Mouse (Mus musculus) thymus, postnatal 10 days (tissue): Measurements from ENCODE around the gene Cela2a.

Experiments used
- DNase-seq, 2 experiments: peaks; one replicate each; pipeline ENCODE4 v3.0.0; 2021; ENCODE audit warnings: low spot score in 2 of 2

The Cela2a gene

DNA sequence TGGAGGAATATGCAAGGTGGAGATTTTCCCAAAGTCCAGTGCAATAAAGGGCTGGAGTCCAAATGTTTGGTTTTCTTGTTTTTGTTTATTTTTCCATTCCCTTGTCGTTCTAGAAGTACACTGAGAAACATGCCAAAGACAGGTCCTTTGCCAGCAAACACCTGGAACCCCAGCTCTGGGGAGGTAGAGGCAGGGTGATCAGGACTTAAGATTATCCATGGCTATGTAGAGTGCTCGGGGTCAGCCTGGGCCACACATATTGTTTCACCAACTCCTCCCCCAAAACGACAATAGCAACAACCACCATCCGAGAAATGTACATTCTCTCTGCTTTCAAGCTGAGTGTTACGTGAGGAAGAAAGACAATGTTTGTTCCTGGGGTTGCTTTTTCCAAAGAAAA lies at the start of gene Cela2a:
Cela2a (minus strand) TSS at position 101 of the 400 bp plus-strand sequence.
- DNase-seq = no peak

DNA sequence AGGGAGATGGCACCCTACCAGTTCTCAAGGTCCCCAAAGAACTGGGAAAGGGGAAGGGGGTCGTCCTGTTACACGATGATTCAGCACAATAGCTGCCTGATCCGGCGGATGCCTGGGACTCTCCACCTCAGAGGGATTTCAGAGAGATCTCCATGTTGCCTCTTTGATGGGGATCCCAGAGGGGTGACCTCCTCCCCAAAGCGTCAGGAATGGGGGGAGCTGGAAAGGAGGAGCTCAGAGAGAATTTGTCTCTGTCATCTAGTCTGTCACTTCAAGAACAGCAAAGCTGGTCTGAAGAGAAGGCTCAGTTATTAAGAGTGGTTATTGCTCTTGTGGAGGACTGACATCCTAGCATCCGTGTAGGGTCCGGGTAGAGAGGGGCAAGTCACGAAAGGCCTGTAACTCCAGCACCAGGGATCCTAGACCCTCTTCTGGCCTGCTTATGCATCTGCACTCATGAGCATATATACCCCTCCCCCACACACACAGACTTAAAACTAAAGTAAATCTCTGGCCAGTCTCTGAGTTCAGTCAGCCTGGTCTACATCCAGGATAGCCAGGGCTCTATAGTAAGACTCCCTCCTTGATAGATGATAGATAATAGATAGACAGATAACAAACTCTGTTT lies 49.6 kb upstream of the Cela2a start:
- no peak for DNase-seq

DNA sequence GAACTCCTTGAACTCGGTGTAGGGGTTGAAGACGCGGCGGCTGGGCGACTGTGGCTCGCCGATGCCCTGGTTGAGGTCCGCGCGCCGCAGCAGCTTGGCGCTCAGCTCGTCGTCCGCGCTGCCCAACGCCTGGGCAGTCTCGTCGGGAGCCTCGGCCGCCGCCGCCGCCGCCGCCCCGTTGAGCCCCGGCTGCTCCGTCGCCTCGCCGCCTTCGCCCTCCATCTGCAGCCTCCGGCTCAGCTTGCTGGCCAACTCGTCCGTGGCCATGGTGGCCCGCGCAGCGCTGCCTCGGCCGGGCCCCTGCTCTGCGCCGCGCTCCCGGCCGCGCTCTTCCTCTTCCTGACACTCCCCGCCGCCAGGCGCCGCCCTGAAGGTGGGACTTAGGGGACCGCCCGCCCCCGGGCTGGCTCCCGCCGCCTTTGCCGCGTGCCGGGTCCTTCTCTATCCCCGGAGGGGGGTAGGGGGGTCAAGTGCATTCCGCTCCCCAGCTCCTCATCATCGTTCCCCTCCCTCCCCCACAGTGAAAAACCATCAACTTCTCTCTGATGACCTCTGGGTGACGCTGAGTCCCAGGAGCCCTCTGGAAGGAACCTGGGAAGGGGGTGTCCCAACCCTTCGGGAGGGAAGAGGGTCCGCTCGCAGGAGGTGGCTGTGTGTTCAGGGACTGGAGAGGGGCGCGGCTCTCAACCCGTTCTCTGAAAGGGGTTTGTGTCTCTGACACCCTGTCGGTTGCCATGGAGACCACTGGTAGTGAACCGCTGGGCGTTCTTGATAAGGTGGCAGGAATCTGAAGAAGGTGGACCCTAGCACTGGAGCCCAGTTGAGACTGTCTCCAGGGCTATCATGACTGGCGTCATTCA lies 48.9 kb upstream of the Cela2a start, which contains the start of gene Efhd2:
Efhd2 (minus strand) TSS at position 320 of the 860 bp plus-strand sequence.
- peak; percentile 64 to 72 for DNase-seq

DNA sequence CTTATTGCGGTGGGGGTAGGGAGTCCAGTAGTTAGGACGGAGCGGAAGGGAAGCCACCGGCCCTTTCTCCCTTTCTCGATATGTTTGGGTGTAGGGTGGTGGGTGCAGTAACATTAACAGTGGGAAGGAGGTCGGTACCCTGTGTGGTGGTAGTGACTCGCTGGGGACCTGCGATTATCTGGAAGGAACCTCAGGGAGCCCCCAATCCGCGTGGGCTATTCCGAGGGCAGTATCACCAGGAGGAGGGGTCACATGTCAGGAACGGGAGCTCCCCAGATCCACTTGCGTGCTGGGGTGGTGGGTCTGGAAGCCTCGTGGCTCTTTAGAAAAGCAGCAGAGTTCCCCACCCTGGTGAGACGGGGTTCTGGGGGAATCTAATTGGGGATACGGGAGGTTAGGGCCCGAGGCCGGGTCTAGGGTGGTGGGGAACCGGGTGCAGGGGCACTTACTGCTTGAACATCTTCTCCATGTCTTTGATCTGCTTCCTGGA lies 48.2 kb upstream of the Cela2a start:
- DNase-seq = no peak

DNA sequence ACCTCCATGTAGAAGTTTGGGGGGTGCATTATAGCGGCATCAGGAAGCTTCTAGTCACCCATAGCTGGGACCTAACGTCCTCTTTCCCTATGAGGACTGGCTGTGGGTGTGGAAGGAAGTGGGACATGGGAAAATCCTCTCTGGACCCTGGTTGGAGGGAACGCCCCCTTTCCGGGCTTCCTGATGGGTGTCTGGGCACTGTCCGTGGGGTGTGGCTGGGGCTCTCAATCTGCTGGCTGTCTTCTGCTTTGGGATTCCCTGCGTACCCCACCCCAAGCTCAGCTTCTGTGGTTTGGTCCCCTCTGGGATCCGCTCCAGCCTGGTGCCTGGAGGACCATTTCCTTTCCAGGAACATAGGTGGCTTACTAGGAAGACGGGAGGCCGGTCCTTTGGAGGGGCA lies 47.0 kb upstream of the Cela2a start:
- no peak for DNase-seq

DNA sequence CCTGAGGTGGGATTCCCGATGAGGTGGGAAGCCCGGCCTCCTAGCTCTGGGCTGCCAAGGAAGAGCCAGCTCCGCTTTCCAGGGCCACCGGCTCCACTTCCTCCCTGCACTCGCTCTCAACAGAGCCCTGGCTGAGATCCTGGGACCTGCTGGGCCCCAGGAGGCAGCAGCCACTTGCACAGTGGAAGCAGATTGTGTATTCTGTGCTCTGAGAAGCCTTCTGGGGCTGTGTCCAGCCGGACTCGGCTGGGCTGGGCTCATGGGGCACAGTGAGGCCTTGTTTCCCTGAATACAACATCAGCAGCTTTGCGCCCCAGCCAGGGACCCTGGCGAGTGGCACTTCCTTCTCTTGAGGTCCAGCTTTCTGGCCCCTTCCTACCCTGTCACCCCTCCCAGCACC lies 45.9 kb upstream of the Cela2a start:
- no peak for DNase-seq

DNA sequence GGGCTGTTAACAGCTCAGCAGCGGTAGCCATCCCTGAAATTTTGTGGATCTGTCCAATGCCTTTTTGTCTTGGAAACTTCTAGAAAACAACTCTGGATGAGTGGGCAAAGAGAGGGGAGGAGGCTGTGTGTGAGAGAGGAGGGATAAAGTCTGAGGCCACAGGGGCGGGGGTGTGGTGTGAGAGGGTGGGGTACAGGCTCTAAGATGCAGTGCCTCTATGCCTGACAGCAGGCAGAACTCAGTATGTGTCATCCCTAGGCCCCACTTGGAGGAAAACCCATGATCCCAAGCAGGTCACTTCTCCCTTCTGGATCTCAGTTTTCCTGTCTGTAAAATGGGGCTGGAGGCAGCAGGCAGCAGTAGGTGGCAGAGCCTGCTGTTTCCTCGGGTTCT lies 45.4 kb upstream of the Cela2a start:
- no peak for DNase-seq

DNA sequence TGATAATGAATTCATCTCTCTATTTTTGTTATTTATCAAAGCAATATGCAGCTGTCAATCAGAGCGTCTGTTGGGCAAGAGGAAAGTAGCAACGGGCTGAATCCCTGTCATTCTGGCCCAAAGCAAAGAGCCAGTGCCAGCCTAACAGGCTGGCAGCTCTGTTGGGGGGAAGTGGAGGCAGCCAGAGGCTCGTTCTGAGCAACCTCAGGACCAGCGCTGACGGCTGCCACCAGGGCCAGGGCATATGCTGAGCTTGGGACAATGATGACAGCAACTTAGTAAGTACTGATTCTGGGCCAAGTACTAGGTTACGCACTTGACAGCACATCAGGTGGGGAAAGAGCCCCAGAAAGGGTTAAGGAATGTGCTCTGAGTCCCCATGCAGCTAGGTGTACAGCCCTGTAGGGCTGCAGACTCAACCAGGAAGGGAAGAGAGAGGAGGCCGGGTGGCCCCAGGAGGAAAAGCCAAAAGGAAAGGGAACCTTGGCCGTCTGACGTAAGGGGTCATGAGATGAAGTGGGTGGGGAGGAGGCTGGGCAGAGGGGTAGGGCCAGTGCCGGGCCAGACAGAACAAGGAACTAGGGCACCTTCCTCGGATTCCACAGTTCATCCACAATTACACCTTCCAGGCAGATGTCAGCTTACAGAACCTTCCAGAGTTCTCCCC lies 44.8 kb upstream of the Cela2a start:
- no peak for DNase-seq

DNA sequence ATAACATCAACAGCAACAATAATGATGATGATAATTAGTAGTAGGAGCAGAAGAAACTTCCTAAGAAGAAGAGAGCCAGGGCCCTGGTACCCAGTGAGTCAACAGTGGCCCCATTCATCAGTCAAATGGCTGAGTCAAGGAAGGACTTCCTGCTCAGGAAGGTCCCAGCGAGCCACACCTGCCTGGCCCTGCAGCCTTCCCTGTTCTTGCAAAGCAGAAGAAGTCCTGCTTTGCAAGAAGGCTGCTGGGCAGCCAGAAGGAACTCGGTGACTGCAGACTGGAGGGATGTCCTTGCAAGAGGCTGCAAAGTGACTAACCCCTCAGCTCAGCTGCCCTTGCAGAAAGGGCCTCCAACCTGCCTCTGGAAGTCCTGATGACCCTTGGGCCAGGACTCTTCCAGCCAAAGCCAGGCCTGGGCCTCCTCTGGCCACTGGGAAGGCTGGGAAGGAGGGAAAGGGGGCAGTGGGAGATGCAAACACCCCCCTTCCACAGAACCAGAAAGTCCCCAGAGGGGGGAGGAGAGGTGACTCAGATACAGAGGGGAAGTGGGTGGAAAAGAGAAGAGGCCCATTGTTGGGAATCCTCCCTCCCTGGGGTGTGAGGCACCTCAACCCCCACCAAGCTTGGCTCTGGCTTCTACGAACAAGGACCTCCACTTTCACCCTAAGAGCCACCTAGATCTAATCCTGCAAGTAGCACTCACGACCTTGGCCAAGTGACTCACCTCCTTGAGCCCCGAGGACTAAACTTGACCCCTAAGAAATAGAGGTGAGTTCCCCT lies 43.7 kb upstream of the Cela2a start:
- DNase-seq = no peak

DNA sequence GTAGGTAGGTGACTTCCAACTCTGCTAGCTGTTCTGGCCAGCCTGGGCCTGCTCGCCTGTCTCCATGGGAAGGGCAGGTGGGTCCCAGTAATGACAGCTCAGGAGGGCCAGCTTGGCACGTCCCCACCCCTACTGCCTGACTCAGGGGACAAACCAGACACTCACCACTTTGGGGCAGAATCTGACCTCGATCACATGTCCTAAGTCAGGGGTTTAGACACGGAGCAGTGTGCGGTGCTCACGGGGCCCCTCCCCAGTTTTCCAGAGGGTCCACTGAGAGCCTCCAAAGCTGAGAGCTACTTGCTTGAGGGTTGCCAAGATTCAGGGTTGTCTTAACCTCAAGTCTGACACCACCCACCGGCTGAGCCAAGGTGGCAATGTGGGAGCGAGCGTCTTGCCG lies 42.1 kb upstream of the Cela2a start:
- no peak for DNase-seq

DNA sequence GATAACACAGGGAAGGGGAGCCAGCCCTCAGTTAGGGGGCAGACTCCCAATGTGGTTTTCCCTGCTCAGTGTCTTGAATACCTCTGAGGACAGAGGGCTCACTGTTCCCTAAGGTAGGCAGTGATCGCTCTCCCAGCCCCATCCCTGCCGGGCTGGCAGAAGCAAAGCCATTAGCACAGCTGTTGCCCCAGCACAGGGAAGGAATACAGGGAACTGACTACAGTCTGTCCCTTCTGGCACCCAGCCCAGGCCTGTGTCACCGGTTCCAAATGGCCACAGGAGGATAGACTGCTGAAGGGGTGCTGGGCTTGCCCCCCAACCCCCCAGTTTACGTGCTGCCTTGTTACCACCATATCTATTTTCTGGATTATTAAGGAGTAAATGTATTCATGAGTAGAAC lies 41.5 kb upstream of the Cela2a start:
- no peak for DNase-seq

DNA sequence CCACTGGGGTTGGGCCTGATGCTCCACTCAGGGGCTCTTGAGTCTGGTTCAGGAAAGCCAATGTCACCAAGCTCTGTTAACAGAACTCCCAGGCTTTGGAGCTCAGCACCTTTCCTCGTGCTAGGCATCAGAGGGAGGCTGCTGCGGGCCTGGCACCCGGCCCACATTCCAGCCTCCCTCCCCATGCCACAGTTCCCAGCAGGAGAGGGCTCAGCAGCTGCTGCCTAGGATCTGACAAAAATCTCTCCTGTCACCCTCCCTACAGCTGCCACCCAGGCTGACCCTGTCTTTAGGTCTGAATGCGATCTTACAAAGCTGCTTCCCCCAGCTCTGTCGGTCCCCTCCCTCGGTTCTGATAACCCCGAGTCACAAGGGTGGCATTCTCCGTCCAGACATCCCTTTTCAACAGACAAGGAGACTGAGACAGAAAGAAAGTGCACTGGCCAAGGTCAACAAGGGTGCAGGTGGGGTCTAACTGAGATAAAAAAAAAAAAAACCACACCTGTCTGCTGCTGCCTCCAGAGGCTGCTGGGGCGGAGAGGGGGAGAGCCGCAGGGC lies 41.1 kb upstream of the Cela2a start:
- DNase-seq = no peak

DNA sequence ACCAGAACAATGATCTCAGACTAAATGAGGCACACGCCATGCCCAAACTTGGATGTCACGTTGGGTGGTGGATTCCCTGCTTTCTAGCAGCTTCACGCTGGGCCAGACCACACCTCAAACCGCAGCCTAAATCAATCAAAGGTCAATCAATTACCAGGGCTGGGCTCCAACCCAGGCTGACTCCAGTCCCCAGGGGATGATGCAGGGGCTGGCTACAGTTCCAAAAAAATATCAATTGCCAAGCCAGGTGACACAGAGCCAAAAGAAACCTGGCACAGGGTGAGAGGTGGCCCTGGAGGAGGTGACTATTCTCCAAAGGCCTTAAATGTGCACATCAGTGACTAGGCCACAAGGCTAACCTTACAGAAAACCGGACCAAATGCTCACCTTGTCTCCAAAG lies 39.6 kb upstream of the Cela2a start:
- no peak for DNase-seq

DNA sequence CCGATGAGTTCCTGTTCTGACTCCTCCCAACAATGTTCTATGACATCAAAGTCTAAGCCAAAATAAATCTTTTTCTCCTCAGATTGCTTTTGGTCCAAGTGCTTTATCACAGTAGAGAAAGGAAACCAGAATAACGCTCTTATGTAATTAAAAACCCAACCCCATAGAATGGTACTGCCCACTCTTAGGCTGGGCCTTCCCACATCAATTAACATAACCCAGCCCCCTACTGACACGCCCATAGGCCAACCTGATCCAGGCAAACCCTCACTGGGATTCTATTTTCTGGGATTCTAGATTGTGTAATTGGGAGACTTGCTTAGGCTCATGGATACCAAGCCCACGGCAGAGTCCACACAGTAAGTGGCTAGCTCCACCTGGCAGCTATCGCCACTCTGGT lies 39.0 kb upstream of the Cela2a start:
- DNase-seq = no peak

DNA sequence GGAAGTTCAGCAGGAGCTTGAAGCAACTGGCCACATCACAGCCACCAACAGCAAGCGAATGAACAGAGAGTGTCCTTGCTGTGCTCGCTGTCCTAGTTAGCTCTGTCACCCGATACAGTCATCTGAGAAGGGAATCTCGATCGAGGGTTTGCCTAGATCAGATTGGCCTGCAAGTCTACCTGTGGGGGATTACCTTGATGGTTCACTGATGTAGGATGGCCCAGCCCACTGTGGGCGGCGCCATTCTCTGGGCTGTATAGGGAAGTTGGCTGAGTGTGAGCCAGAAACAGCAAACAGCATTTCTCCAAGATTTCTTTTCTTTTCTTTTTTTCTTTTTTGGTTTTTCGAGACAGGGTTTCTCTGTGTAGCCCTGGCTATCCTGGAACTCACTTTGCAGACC lies 38.5 kb upstream of the Cela2a start:
- no peak for DNase-seq

DNA sequence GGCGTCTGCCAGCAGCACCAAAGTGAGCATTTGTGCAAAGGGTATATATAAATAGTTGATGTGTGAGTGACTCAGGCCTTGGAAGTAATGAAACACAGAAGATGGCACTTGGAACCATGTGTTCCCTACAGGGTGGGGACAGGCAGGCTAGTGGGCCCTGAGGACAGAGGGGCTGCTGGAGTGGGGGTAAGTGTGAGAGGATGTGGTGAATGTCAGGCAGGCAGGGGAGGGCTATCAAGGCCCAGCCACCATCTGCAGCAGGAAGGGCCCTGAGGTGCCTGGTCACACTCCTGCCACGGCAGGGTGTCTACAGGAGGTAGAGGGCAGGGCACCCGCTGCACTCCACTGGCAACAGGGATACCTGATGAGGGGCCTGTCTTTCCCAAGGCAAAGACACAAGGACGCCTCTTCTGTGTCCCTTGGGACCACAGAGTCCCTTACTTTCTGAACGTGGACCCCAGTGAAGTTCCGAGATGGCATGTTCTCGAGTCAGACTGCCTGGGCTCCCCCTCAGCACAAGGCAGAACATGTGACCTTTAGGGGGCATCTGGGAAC lies 37.8 kb upstream of the Cela2a start:
- no peak for DNase-seq

DNA sequence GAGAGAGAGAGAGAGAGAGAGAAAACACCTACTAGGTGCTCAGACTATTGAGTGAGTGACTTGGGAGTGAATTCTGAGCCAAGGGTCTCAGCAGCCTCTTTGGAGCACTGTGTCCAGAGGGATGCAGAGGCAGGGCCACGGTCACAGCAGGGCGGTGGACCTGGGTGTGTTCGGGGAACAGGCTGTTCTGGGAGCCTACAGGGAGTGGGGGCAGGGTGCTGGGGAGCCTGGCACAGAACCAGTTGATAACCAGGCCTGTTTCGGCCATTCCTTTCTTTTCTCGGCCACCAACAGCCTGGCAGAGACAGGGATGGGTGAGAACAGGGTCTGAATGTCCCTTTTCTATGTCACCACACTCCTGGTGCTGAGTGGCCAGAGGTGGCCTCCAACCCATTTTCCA lies 36.9 kb upstream of the Cela2a start:
- no peak for DNase-seq

DNA sequence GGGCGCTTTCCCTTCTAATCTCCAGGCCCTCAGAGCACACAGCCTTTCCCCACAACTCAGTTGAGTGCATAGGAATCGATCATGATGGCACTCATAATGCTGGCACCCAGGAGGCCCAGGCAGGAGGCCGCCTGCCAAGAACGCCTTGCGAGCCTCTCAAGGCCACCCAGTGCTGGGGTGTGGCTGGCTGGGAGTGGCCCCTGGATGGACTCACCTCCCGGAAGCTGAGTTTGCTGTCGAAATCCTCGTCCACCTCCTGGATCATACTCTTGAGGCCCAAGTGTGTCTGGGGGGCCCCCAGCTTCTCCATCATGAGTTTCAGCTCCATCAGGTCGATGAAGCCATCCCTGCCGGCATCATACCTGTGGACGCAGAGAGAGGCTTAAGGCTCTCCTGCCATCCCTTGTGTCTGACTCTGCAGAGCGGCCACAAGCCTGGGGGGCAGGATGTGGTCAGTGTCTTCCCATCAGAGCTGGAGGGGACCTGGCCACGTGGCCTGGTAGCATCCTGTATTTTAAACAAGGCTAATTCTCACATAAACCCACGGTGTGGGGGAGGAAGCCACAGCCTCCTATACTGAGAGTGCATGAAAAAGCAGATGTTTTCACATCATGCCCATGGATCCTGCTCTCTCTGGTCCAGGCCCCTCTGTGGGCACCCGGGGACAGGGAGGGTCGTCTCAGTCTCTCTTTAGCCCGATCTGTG lies 35.8 kb upstream of the Cela2a start:
- no peak for DNase-seq

DNA sequence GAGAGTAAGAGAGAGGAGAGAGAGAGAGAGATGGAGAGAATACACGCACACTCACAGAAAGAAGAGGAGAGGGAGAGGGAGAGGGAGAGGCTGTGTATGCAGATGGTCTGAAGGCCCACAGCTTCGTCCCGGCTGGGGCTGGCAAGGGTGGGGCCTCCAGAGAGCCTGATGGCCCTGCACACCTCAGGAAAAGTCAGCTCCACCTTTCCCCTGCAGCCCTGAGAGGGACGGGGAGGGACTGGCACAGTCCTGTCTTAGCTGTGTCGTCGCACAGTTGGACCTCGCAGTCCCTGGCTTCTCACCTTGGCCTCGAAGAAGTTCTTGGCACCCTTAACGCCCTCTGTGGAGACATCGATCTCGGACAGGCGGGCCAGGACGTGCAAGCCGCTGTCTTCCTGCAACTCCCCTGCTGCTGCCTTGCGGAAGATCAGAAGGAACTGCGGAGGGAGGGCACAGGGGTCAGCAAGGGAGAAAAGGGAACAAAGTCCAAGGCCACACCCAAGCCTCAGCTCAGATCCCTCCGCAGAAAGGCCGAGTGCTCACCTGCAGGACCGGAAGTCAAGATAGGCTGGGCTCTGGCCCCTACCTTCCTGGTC lies 34.4 kb upstream of the Cela2a start:
- no peak for DNase-seq

DNA sequence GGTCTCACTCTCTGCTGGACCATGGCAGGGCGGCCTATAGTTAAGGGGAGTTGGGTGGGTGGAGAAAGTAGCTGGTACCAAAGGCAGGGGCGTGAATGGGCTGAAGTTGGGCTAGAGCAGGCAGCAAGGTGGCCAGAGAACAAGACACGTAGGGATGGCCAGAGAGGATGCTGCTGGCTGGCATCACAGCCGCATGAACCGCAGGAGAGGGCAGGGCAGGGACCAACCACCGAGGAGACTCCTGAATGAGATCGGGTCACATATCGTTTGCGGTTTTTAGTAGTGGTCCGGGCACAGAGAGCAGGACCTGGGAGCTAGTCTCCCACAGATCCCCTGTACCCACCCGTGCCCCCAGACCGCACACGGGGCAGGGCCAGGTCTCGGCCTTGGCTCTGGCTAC lies 33.4 kb upstream of the Cela2a start:
- DNase-seq = no peak
